Mouse (Mus musculus) gastrocnemius, adult 18-20 months (tissue): ENCODE measurements around the gene Gli1. TPM values are rescaled to one million over a fixed set of nuclear protein-coding genes. Genes with fewer than 3 reads are reported as not detected.
A peak's percentile ranks its signal among the peaks of the same experiment; 100 is the strongest.

Experiments
- DNase-seq: peaks from one replicate; pipeline ENCODE4 v3.0.0; 2021; ENCODE audit warnings: low spot score
- total RNA-seq, 2 experiments: library from RNA; stranded (reverse); gene quantifications; 2 replicates each; pipeline ENCODE4 v1.2.3; 2021

The Gli1 gene
- total RNA-seq, 2 experiments from 2014 or later = 0.41 to 0.74 TPM

GRCm38 (mm10) chr10:127348957-127349356 lies 7.2 kb upstream of the Gli1 start:
- no peak for DNase-seq

GRCm38 (mm10) chr10:127346173-127346572 lies 4.4 kb upstream of the Gli1 start:
- DNase-seq = no peak

- DNase-seq = no peak
These were observed 1.3 kb upstream of the Gli1 start for GRCm38 (mm10) chr10:127343029-127343428.

GRCm38 (mm10) chr10:127341360-127341690 lies 449 bp downstream of the Gli1 start:
- DNase-seq = no peak

GRCm38 (mm10) chr10:127340577-127341359 lies 1.0 kb downstream of the Gli1 start:
- DNase-seq = no peak

GRCm38 (mm10) chr10:127339683-127340576 lies 1.8 kb downstream of the Gli1 start:
- DNase-seq = peak; percentile 32

GRCm38 (mm10) chr10:127338930-127339682 lies 2.7 kb downstream of the Gli1 start:
- peak; percentile 91 for DNase-seq

- DNase-seq = no peak
These were observed 4.2 kb downstream of the Gli1 start for GRCm38 (mm10) chr10:127337536-127338099.

- DNase-seq = no peak
These were observed 4.8 kb downstream of the Gli1 start for GRCm38 (mm10) chr10:127336952-127337351.

- no peak for DNase-seq
These were observed 6.5 kb downstream of the Gli1 start for GRCm38 (mm10) chr10:127335271-127335670.

GRCm38 (mm10) chr10:127333152-127333551 lies 8.6 kb downstream of the Gli1 start:
- DNase-seq = no peak

GRCm38 (mm10) chr10:127332211-127332874 lies 9.4 kb downstream of the Gli1 start:
- no peak for DNase-seq

GRCm38 (mm10) chr10:127330212-127330611 lies 11.6 kb downstream of the Gli1 start:
- no peak for DNase-seq

GRCm38 (mm10) chr10:127327461-127328145 lies 14.2 kb downstream of the Gli1 start:
- no peak for DNase-seq

GRCm38 (mm10) chr10:127326828-127327227 lies 14.9 kb downstream of the Gli1 start:
- DNase-seq = peak; percentile 38

GRCm38 (mm10) chr10:127326017-127326801 lies 15.6 kb downstream of the Gli1 start:
- no peak for DNase-seq

- DNase-seq = no peak
These were observed 16.2 kb downstream of the Gli1 start for GRCm38 (mm10) chr10:127325454-127326016.

- DNase-seq = no peak
These were observed 17.3 kb downstream of the Gli1 start for GRCm38 (mm10) chr10:127324495-127324894.
